Mouse (Mus musculus) adrenal gland, postnatal 4 days (tissue): ENCODE results near the gene Polr2h. TPM values are rescaled to one million over a fixed set of nuclear protein-coding genes. Genes with fewer than 3 reads are reported as not detected.
A peak's percentile ranks its signal among the peaks of the same experiment; 100 is the strongest.
"Not testable (repeated sequence)": the region's sequence is repeated elsewhere in the genome, so short reads cannot be mapped to it uniquely, and the experiment has no call there.

Source experiments
- DNase-seq, 2 experiments: peaks; one replicate each; pipeline ENCODE4 v3.0.0; 2021 to 2022; ENCODE audit warnings: low spot score in 2 of 2, mixed read lengths in 2 of 2
- long read RNA-seq, 2 experiments: library from polyadenylated mRNA; stranded (forward); transcript quantifications; one replicate each; pipeline ENCODE4 v2.0.0; 2021
- total RNA-seq, 2 experiments: library from RNA; stranded (reverse); gene quantifications; 2 replicates each; pipeline ENCODE4 v1.2.3; 2021

Polr2h gene
- total RNA-seq = 10 to 100 TPM; 39.8 to 41.0 TPM
- long read RNA-seq, experiment 1, transcript Polr2h-201 (5 exons, 950 nt) = major isoform, 42 of 46 reads
- long read RNA-seq, experiment 1, partial matches to known transcripts = 0 of 46 reads
- long read RNA-seq, experiment 1, other reads (novel, unspliced or antisense) = 2 of 46 reads
- long read RNA-seq, experiment 2, transcript Polr2h-201 (5 exons, 950 nt) = major isoform, 32 of 46 reads
- long read RNA-seq, experiment 2, partial matches to known transcripts = 4 of 46 reads
- long read RNA-seq, experiment 2, other reads (novel, unspliced or antisense) = 5 of 46 reads

DNA sequence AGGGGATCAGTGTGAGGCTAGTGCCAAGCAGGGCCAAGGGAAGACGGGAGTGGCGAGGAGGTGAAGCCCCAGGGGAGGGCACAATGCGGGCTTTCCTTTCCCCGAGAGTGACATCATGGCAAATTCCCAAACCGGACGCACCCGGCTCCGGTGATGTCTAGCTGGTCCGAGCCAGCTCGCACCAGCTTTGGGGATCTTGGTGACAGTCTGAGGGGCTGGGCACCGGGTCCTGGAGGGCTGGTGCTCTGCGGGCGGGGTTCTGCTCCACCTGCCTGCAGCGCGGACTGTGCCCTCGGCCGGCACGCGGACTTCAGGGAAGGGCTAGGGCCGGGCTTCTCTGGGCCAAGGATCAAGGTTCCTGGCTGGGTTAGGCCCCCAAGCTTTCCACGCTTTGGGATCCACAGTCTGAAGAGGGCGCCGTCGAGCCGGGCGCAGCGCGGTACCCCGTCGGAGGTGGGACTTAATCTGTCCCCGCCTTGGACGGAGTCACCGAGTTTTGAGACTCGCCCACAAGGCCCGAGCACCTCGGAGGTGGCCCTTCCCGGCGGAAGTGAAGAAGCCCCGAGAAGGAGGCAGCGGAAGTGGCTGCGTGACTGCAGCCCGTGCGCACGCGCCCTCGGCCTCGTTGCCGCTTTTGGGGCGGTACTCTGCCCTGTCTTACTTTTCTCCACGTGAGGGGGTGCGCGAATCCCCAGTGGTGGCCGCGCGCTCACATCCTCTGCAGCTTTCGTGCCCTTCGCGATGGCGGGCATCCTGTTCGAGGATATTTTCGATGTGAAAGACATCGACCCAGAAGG is at the start of gene Polr2h, which contains the start of gene Clcn2:
Gene Polr2h, plus strand, starts transcription at position 485 of the 797 bp plus-strand sequence.
Gene Clcn2, minus strand, starts transcription at position 566 of the 797 bp plus-strand sequence.
- peak; percentile 93 for DNase-seq

DNA sequence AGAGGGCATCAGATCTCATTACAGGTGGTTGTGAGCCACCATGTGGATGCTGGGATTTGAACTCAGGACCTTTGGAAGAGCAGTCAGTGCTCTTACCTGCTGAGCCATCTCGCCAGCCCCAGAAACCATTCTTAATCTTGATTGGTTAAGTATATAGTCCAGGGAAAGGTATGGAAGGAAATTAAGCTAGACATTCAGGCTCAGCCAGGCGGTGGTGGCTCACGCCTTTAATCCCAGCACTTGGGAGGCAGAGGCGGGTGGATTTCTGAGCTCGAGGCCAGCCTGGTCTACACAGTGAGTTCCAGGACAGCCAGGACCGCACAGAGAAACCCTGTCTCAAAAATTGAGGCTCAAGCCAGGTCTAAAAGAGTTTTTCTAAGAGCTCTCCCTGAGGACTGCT is 49.5 kb upstream of the Polr2h start, which contains the start of gene Eif4g1:
Gene Eif4g1, plus strand, starts transcription at position 301 of the 400 bp plus-strand sequence.
- DNase-seq = not testable (repeated sequence)

DNA sequence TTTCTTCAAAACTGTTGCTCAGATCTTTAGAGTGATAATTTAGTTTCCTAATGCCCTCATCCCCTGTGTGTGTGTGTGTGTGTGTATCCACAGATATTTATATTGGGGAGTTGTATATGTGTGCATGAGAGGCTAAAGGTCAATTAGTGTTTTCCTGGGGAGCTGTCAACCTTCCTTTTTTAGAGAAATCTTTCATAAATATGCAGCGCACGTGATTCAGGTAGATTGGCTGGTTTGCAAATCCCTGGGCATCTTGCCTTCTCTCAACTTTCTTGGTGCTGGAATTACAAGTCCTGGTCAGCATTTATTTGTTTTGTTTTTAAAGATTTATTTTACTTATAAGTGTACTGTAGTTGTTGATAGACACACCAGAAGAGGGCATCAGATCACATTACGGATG is 47.2 kb upstream of the Polr2h start:
- DNase-seq = no peak

DNA sequence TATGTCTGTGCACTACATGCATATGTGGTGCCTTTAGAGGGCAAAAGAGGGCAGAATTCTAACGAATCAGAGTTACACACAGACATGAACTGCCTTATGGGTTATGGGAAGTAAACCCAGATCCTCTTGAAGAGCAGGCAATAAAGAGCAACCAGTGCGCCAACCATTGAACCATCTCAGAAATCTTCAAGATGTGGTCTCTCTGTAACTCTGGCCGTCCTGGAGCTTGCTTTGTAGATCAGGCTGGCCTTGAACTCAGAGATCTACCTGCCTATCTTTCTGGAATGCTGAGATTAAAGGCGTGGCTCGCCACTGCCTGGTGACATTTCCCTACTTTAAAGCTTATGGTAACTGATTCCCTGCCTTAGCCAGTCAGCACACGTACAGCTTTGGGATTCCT is 45.6 kb upstream of the Polr2h start:
- DNase-seq = no peak

DNA sequence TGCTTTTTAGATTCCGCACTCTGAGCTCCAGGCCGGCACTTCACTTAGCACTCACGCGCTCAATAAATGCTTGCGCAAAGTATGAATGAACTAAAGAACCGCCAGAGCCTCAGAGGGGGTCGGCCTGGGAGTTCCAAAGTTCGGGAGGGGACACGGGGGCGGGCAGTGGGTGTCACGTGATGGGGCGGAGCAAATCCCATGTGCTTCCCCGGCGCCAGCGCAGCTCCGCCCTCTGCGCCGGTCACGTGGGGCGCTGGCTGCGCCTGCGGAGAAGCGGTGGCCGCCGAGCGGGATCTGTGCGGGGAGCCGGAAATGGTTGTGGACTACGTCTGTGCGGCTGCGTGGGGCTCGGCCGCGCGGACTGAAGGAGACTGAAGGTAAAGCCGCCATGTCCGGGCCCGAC is 45.0 kb upstream of the Polr2h start:
- peak; percentile 87 to 88 for DNase-seq

DNA sequence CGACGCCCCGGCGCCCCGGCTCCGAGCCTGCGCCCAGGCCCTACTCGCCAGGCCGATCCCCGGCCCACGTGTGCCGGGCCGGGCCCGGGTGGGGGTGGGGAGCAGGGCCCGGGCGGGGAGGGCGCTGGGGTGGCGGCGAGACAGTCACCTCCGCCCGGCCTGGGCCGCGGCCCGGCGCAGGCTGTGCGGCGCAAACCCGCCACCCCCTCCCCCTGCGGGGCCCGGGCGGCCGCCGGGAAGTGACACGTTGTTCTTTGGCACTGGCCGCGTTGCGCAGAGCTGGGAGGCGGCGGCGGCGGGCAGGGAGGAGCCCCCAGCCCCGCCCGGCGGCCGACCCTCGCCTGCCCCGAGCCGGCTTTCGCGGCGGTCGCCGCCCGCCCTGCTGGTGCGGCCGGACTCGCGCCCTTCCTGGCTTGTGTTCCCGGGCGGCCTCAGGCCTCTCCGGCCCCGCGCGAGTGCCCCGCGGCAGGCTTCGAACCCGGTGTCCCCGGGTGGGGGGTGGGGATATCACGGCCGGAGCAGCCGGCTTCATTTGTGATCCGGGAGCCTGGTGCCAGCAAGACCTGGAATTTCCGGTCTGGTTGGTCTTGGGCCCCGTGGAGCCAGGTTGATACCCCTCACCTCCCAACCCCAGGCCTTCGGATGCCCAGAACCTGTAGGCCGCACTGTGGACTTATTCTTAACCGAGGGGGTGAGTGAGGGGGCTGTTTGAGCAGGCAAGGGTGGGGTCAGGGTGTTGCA is 44.3 kb upstream of the Polr2h start:
- peak; percentile 37 to 42 for DNase-seq

DNA sequence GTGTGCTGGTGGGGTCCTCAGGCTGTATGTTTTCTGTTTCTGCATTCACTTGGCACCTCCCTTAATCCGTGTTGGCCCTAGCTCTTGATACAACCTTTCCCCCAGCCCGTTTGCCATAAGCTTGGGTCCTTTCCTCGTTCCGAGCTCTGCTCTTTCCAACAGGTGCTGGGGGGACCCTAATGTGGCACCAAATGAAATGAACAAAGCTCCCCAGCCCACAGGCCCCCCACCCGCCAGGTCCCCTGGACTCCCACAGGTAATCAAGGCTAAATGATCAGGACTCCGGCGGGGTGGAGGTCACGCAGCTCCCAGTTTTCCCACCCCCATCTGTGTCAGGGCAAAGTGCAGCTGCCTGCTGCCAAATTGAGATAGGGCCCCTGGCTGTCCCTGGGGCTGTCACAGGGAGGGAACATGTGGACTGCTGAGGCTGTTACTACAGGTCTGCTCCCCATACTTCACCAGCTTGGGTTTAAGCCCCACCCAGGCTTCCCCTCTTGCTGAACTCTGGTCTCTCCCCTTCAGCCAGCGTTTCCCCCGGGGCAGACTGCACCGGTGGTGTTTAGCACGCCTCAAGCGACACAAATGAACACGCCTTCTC is 43.7 kb upstream of the Polr2h start:
- DNase-seq = peak in 1 of 2 experiments; percentile 31

DNA sequence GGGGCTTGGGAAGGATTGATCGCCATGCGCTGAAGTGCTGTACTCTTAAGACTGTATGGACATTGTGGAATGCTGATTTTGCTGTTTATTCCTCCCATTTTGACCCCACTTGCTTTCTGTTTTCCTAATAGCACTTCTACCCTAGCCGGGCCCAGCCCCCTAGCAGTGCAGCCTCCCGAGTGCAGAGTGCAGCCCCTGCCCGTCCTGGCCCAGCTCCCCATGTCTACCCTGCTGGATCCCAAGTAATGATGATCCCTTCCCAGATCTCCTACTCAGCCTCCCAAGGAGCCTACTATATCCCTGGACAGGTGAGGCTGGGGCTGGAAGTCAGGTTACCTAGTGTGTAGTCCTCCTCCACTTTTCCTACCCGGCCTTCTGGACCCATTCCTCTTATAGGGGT is 42.3 kb upstream of the Polr2h start:
- no peak for DNase-seq

DNA sequence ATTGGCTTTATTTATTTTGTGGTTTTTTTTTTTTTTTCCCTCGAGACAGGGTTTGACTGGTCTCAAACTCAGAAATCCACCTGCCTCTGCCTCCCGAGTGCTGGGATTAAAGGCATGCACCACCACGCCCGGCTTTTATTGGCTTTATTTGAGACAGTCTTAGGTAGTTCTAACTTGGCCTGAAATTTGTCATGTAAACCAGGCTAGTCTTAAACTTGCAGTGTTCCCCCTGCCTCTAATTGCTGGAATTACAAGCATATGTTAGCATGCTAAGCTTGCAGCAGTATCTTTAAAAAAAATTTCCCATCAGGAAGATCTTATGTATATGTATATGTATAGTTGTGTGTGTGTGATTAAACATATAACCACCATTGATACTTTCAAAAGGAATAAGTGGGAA is 40.8 kb upstream of the Polr2h start:
- DNase-seq = no peak

DNA sequence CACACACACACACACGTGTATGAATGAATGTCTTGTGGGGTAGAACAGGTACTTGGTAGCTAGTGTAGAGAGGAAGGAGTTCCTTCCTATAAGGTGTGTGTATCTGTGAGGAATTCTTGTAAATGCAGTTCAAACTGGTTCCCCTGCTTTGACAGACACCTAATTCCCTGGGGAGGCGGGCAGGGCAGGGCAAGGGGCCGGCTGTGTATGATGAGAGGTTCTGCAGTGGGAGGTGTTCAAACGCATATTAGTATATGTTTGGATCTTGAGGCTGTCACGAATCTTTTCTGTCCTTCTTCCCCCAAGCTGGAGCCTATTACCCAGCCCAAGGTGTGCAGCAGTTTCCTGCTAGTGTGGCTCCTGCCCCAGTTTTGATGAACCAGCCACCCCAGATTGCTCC is 40.1 kb upstream of the Polr2h start:
- DNase-seq = no peak

DNA sequence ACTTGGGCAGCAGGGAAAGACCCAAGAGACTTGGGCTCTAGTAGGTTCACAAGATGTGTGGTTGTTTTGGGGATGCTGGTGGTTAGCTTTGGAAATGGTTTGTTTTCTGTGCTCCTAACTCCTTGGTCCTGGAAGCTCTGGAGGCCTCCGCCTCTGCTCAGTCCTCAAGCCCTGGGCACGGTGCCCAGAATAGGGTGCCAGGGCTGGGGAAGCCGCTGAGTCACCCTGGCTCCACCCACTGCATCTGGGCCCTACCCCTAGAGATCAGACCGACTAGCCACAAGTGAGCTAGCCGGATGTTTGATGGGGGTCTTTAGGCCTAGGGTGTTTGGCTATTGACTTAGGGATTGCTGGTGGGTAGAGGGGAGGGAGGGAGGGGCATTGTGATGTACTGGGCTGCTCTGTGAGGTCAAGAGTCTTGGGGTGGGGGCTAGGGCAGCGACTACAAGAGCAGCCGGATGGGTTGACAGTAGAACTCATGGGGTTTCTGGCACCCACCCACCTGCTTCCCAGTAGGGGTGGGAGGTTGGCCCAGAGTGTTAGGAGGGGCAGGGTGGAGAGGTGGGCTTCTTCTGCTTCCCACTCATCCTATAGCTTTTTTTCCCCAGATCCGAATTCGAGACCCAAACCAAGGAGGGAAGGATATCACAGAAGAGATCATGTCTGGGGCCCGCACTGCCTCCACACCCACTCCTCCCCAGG is 39.3 kb upstream of the Polr2h start:
- peak; percentile 74 to 86 for DNase-seq

DNA sequence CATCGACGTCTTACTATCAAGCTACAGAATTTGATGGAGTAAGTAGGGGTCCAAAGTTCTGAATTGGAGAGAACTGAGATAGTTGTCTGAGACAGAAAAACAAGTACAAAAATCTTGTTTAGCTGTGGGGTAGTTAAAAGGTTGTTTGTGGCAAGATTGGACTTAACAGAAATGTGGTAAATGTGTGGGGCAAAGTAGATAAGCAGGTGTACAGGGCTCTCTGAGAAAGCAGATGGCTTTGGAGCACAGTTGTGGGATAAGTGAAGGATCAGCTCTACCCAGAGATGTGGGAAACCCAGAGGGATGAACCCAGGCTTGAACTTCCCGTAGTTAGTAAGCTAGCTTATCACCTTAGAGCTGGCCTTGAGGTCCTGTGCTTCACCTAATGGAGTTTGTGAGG is 26.7 kb upstream of the Polr2h start:
- DNase-seq = no peak

DNA sequence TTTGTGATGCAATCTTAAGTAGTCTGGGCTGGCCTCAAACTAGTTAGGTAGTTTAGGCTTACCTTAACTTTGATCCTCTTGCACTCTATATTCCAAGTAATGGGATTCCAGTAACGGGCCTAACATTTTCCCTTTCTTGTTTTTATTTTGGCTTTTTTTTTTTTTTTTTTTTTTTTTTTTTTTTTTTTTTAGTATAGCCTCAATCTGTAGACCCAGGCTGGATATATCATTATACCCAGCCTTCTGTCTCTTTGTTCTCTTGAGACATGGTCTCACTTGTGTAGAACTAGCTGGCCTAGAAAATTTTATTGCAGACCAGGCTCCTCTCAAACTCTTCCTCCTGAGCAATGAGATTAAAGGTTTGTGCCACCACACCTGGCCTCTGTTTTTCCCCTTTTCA is 25.8 kb upstream of the Polr2h start:
- DNase-seq = no peak

DNA sequence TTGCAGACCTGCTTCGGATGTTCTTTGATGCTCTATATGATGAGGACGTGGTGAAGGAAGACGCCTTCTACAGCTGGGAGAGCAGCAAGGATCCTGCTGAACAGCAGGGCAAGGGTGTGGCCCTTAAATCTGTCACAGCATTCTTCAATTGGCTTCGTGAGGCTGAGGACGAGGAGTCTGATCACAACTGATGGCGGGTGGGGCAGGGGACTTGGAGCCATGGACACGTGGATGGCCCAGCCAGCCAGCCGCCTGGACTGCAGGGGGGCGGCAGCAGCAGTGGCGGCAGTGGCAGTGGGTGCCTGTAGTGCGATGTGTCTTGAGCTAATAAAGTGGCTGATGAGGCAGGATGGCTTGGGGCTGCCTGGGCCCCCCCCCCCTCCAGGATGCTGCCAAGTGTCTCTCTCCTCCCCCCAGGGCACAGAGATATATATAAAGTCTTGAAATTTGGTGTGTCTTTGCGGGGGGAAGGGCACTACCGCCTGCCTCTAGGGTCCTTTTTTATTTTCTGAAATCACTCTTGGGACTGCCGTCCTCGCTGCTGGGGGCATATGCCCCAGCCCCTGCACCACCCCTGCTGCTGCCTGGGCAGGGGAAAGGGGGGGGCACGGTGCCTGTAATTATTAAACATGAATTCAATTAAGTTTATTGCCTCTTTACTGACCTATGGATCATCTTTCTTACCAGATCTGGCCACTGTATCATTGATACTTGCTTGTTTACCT is 25.1 kb upstream of the Polr2h start:
- DNase-seq = no peak

DNA sequence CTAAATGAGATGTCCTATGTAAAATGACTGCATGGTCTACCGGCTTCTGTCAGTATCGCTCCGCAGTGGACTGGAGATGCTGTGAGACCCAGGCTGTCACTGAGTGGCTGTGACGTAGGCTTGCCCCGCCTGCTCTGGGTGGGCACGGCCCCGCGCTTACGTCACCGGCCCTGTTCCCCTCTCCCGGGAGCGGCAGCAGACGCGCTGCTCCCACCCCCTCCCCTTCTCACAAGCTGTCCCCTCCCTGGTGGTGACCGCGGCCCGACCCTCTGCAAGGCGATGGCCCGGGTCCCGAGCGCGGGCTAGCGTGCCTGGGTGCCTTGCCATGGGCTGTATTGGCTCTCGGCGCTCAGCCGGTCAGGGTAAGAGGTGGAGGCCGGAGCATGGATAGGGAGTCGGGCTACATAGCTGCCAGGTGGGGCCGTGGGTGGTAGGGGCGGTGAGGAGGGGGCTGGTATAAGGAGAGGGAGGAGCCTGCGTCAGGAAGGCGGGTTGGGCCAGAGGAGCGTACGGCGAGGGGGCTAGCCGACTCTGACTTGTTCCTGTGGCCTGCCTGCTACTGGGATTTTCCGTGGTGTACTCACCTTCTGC is 24.3 kb upstream of the Polr2h start, which contains the start of gene Fam131a:
Gene Fam131a, plus strand, starts transcription at position 131 of the 591 bp plus-strand sequence.
- DNase-seq = peak; percentile 53 to 71

DNA sequence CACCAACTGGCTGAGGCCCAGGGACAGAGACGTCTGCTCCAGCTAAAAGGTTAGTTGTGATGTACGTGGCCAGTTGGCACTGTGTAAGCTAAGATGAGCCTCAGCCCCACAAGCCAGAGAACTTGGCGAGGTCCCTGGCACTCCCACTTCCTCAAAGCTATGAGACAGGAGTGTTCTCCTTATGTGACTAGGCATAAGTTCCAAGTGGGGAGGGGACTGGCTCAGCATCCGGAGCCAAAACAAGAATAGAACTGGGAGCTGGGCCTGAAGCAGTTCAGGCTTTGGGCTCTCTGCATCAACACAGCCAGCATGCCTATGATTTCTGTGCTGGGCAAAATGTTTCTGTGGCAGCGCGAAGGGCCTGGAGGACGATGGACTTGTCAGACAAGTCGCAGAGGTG is 22.7 kb upstream of the Polr2h start:
- DNase-seq = no peak

DNA sequence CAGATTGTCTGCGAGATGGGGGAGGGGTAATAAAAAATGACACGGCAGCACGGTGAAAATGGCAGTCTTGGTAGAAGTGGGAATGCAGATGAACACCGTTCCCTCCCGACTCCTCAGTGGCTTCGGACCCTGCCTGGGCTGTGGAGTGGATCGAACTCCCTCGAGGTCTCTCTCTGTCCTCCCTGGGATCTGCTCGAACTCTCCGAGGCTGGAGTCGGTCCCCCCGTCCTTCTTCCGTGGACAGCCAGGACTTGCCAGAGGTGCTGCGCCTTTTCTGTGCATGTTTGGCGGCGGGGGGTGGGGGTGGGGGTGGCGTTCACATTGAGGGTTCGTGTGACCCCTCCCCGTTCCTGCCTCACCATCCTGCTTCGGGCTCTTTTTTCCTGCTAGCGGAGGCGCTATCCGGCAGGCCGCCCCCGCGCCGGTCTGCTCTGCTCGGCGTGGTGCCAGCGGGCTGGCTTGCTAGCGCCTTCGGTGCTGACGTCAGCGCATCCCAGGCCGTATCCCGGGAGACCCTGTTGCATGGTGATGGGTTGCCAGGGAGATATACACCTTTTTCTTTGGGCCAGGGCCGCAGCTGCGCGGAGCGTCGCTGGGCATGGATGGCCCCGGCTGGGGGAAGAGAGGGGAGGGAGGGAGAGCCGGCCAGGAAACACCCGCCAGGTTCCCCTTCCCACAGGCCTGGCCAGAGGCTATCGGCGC is 21.7 kb upstream of the Polr2h start:
- peak; percentile 68 to 74 for DNase-seq

DNA sequence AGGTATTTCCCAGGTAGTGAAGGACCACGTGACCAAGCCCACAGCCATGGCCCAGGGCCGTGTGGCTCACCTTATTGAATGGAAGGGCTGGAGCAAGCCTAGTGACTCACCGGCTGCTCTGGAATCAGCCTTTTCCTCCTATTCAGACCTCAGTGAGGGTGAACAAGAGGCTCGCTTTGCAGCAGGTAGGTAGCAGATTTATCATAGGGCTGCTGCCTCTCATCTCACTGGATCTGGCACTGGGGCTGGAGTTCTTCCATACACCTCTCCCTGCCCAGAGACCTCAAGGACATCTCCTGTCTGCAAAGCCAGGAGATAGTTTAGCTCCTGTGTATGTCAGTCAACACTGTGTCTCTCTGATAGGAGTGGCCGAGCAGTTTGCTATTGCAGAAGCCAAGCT is 18.2 kb upstream of the Polr2h start:
- DNase-seq = no peak

DNA sequence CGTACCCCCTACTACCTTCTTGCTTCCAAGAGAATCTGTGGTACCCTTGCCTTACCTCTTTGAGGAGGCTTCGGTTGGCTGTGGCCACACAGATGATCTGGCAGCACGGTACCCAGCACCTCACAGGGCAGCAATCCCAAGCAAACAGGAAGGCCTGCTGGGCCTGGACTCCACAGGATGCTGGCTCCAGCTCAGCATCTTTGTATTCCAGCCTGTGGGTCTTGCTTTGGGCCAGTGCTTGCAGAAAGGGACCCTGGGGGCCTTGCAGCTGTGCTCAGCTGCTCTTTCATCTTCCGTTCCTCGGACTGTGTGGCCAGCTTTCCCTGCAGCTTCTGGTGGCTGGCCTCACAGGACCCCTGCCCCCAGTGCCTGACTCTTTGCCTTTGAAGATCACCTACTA is 17.4 kb upstream of the Polr2h start:
- no peak for DNase-seq
